Mouse (Mus musculus) forebrain, embryonic 10.5 days (tissue): ENCODE data around the gene Btg2. TPM values are rescaled to one million over a fixed set of nuclear protein-coding genes. Genes with fewer than 3 reads are reported as not detected.
A peak's percentile ranks its signal among the peaks of the same experiment; 100 is the strongest.

ENCODE experiments used
- DNase-seq: peaks from one replicate; pipeline ENCODE4 v3.0.0-alpha.2; 2017; ENCODE audit warnings: low spot score; ENCODE audit errors: extremely low spot score
- H3K27ac ChIP-seq: fragments of 300-500 bp; sonication (generic); 2 replicates; pipeline ENCODE4 v1.5.1; 2016; ENCODE audit warnings: mild to moderate bottlenecking
- H3K27me3 ChIP-seq: fragments of 300-500 bp; sonication (generic); 2 replicates; pipeline ENCODE4 v1.6.1; 2016; ENCODE audit warnings: mild to moderate bottlenecking; ENCODE audit not compliant: poor library complexity, severe bottlenecking
- H3K36me3 ChIP-seq: fragments of 300-500 bp; sonication (generic); replicated peaks from 2 replicates; pipeline ENCODE4 v1.6.1; 2016; ENCODE audit warnings: mild to moderate bottlenecking, moderate library complexity
- H3K4me1 ChIP-seq: fragments of 300-500 bp; sonication (generic); 2 replicates; pipeline ENCODE4 v1.6.1; 2016
- H3K4me3 ChIP-seq: fragments of 300-500 bp; sonication (generic); 2 replicates; pipeline ENCODE4 v1.5.1; 2016; ENCODE audit warnings: mild to moderate bottlenecking, moderate library complexity
- H3K9me3 ChIP-seq: fragments of 300-500 bp; sonication (generic); 2 replicates; pipeline ENCODE4 v1.6.1; 2016; ENCODE audit warnings: mild to moderate bottlenecking, moderate library complexity
- WGBS: fragments of 180-500 bp; shearing (Covaris S2); methylation state at CpG from one replicate; pipeline ENCODE4 v1.1.7; 2016; 5-methylcytosine and 5-hydroxymethylcytosine counted together
- polyA plus RNA-seq: library from polyadenylated mRNA; unstranded; fragments of >200 nt; fragmentation: Nextera tagmentation; extraction: Ambion mirVana; gene quantifications from 2 replicates; pipeline ENCODE4 v1.2.1, GENCODE M21; 2016

Btg2 gene
- polyA plus RNA-seq, 1 experiment from 2014 or later = 68.6 TPM

- no peak for DNase-seq
- Histone ChIP-seq H3K27me3 (no peaks in the 10 kb centered on the region), H3K4me3 (peak overlapping the region; percentile 52), H3K9me3 (no peaks in the 10 kb centered on the region), H3K4me1 (peaks cover 66% of the 10 kb centered on the region), H3K36me3 (no peaks in the 10 kb centered on the region), H3K27ac (peak overlapping the region; percentile 94)
- WGBS = 78% methylated on average over 16 of the region's 16 CpGs
Observed at GRCm38 (mm10) chr1:134059739-134060695, 18.9 kb downstream of the Btg2 start.

- Histone ChIP-seq H3K27me3 (no peaks in the 10 kb centered on the region), H3K4me1 (peaks cover 59% of the 10 kb centered on the region), H3K27ac (peak overlapping the region; percentile 94), H3K4me3 (no peak overlapping the region), H3K9me3 (no peaks in the 10 kb centered on the region), H3K36me3 (no peaks in the 10 kb centered on the region)
- DNase-seq = no peak
- WGBS = 75% methylated on average over 6 of the region's 6 CpGs
Observed at GRCm38 (mm10) chr1:134058870-134059269, 20.1 kb downstream of the Btg2 start.

- 86% methylated on average over 8 of the region's 8 CpGs for WGBS
- Histone ChIP-seq H3K4me3 (no peak overlapping the region), H3K27ac (peak overlapping the region; percentile 94), H3K9me3 (no peaks in the 10 kb centered on the region), H3K27me3 (no peaks in the 10 kb centered on the region), H3K4me1 (peaks cover 52% of the 10 kb centered on the region), H3K36me3 (no peaks in the 10 kb centered on the region)
- no peak for DNase-seq
Observed at GRCm38 (mm10) chr1:134057736-134058135, 21.2 kb downstream of the Btg2 start.

- Histone ChIP-seq H3K27ac (peak overlapping the region; percentile 94), H3K27me3 (no peaks in the 10 kb centered on the region), H3K36me3 (no peaks in the 10 kb centered on the region), H3K4me3 (no peak overlapping the region), H3K4me1 (peaks cover 37% of the 10 kb centered on the region), H3K9me3 (no peaks in the 10 kb centered on the region)
- 83% methylated on average over 4 of the region's 4 CpGs for WGBS
- no peak for DNase-seq
Observed at GRCm38 (mm10) chr1:134056285-134056684, 22.6 kb downstream of the Btg2 start.

- Histone ChIP-seq H3K27ac (peak overlapping the region; percentile 94), H3K4me1 (peaks cover 32% of the 10 kb centered on the region), H3K27me3 (no peaks in the 10 kb centered on the region), H3K4me3 (no peak overlapping the region), H3K36me3 (no peaks in the 10 kb centered on the region), H3K9me3 (no peaks in the 10 kb centered on the region)
- no peak for DNase-seq
- WGBS = 91% methylated on average over 9 of the region's 9 CpGs
Observed at GRCm38 (mm10) chr1:134055666-134056245, 23.2 kb downstream of the Btg2 start.

GRCm38 (mm10) chr1:134055058-134055457, 23.9 kb downstream of the Btg2 start:
- no peak for DNase-seq
- H3K9me3 ChIP-seq = no peaks in the 10 kb centered on the region
- 79% methylated on average over 9 of the region's 9 CpGs for WGBS
- H3K27me3 ChIP-seq = 0 out of 2 replicates have a peak, but pooled peaks cover 6% of the 10 kb centered on the region
- peaks cover 25% of the 10 kb centered on the region for H3K4me1 ChIP-seq
- H3K36me3 ChIP-seq = no peaks in the 10 kb centered on the region
- H3K4me3 ChIP-seq = no peak overlapping the region
- H3K27ac ChIP-seq = peak overlapping the region; percentile 94

- H3K27ac ChIP-seq = peak overlapping the region; percentile 60
- H3K27me3 ChIP-seq = 0 out of 2 replicates have a peak, but pooled peaks cover 6% of the 10 kb centered on the region
- H3K36me3 ChIP-seq = no peaks in the 10 kb centered on the region
- H3K4me3 ChIP-seq = no peak overlapping the region
- 8% methylated on average over 6 of the region's 6 CpGs for WGBS
- H3K9me3 ChIP-seq = no peaks in the 10 kb centered on the region
- DNase-seq = peak; percentile 74
- H3K4me1 ChIP-seq = peaks cover 17% of the 10 kb centered on the region
Observed at GRCm38 (mm10) chr1:134053207-134053606, 25.7 kb downstream of the Btg2 start.

GRCm38 (mm10) chr1:134049542-134049941, 29.4 kb downstream of the Btg2 start:
- H3K27ac ChIP-seq = no peak overlapping the region
- no peaks in the 10 kb centered on the region for H3K36me3 ChIP-seq
- no peak overlapping the region for H3K4me3 ChIP-seq
- no peaks in the 10 kb centered on the region for H3K9me3 ChIP-seq
- no peak for DNase-seq
- H3K4me1 ChIP-seq = peaks cover 25% of the 10 kb centered on the region
- WGBS = 81% methylated on average over 6 of the region's 6 CpGs
- H3K27me3 ChIP-seq = peaks cover 24% of the 10 kb centered on the region

- Histone ChIP-seq H3K9me3 (no peaks in the 10 kb centered on the region), H3K27me3 (peaks cover 24% of the 10 kb centered on the region), H3K27ac (0 out of 2 replicates have a peak overlapping the region, but pooled peaks have one; percentile 35), H3K4me3 (no peak overlapping the region), H3K4me1 (peaks cover 25% of the 10 kb centered on the region), H3K36me3 (no peaks in the 10 kb centered on the region)
- DNase-seq = peak; percentile 76
- WGBS = 7% methylated on average over 5 of the region's 5 CpGs
Observed at GRCm38 (mm10) chr1:134048759-134049158, 30.2 kb downstream of the Btg2 start.

GRCm38 (mm10) chr1:134047431-134047830, 31.5 kb downstream of the Btg2 start:
- H3K27ac ChIP-seq = no peak overlapping the region

GRCm38 (mm10) chr1:134046387-134046786, 32.5 kb downstream of the Btg2 start:
- Histone ChIP-seq H3K4me3 (peak overlapping the region; percentile 44), H3K36me3 (no peaks in the 10 kb centered on the region), H3K9me3 (no peaks in the 10 kb centered on the region), H3K27me3 (peaks cover 24% of the 10 kb centered on the region), H3K27ac (peak overlapping the region; percentile 79), H3K4me1 (peaks cover 37% of the 10 kb centered on the region)
- WGBS = 32% methylated on average over 23 of the region's 23 CpGs
- no peak for DNase-seq

More at GRCm38 (mm10) chr1:134047431-134047830, 31.5 kb downstream of the Btg2 start:
- H3K27me3 ChIP-seq = peaks cover 24% of the 10 kb centered on the region
- no peaks in the 10 kb centered on the region for H3K36me3 ChIP-seq
- WGBS = 76% methylated on average over 6 of the region's 6 CpGs
- peaks cover 33% of the 10 kb centered on the region for H3K4me1 ChIP-seq
- no peak for DNase-seq
- no peak overlapping the region for H3K4me3 ChIP-seq
- no peaks in the 10 kb centered on the region for H3K9me3 ChIP-seq

- DNase-seq = peak; percentile 77
- Histone ChIP-seq H3K4me1 (peaks cover 37% of the 10 kb centered on the region), H3K27ac (peak overlapping the region; percentile 79), H3K27me3 (peaks cover 24% of the 10 kb centered on the region), H3K4me3 (peak overlapping the region; percentile 44), H3K36me3 (no peaks in the 10 kb centered on the region), H3K9me3 (no peaks in the 10 kb centered on the region)
- 8% methylated on average over 7 of the region's 9 CpGs for WGBS
Observed at GRCm38 (mm10) chr1:134045971-134046370, 32.9 kb downstream of the Btg2 start.

- 92% methylated on average over 6 of the region's 6 CpGs for WGBS
- Histone ChIP-seq H3K36me3 (no peaks in the 10 kb centered on the region), H3K9me3 (no peaks in the 10 kb centered on the region), H3K4me3 (no peak overlapping the region), H3K27ac (no peak overlapping the region), H3K27me3 (peaks cover 17% of the 10 kb centered on the region), H3K4me1 (peaks cover 37% of the 10 kb centered on the region)
- no peak for DNase-seq
Observed at GRCm38 (mm10) chr1:134044805-134045204, 34.1 kb downstream of the Btg2 start.
